In the genomic region with DNA sequence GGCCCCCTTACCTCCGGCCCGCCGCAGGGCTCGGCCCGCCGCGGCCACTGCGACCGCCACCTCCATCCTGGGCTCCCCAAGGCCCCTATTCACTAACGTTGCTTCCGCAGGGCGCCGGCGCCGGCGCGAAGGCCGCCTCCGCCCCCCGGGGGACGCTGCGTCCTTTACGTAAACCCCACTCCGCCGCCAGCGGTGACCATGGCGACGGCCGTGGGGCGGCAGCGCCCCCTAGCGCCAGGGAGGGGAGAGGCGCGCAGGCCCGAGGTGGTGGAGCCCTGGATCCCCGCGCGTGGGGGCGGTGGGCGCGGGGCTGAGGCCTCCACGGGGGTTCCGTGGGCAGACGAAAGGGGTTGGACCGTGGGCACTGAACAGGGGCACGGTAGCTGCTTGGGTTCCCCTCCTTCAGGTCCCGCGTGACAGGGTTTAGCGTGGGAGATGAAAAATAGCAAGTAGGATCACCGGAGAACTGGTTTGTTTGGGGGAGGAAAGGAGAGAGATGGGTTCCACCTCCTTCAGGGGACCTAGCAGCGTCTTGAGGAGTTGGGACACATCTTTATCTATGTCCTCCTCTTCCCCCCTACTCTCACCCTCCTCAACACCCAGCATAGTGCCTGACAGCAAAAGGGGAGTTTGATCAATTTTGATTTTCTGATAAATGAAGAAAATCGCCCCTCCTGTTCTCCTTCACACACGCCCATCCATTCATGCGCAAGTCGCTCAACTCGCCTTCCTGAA, we compare ENCODE assay signal across 8 mouse cellular contexts. TPM values are rescaled to one million over a fixed set of nuclear protein-coding genes. Genes with fewer than 3 reads are reported as not detected.
DNase-seq lines count a peak whose midpoint lies in the region; ATAC-seq and TF ChIP-seq lines count a peak whose summit lies in the region.

Dagla (minus strand) TSS at position 68 of the 735 bp plus-strand sequence.

- H3K36me3 ChIP-seq in forebrain, postnatal 0 days (ENCODE audit: insufficient read depth): no peaks in the 10 kb centered on the region

- 0 out of 2 replicates have a peak within 1 kb of the TSS, but pooled peaks have one; percentile 21 for H3K27ac ChIP-seq in forebrain, postnatal 0 days (ENCODE audit: low read depth, low read length)

- peak; percentile 91 for ATAC-seq in forebrain, postnatal 0 days

- no peaks in the 10 kb centered on the region for H3K9me3 ChIP-seq in forebrain, postnatal 0 days (ENCODE audit: low read length)

- peak within 1 kb of the TSS; percentile 93 for H3K9ac ChIP-seq in forebrain, postnatal 0 days

- H3K4me1 ChIP-seq in forebrain, postnatal 0 days (ENCODE audit: insufficient read depth): peaks cover 23% of the 10 kb centered on the region

- peak; percentile 98 for TF ChIP-seq CTCF in forebrain, postnatal 0 days (IDR thresholded peaks at IDR 0.05; ENCODE audit: low read depth)

- 6% methylated on average over 52 of the region's 56 CpGs for WGBS in forebrain, postnatal 0 days

- peak within 1 kb of the TSS; percentile 95 for H3K4me3 ChIP-seq in forebrain, postnatal 0 days (ENCODE audit: low read depth, low read length)

- peak; percentile 74 for DNase-seq in MN1 (ENCODE audit: low spot score)
- DNase-seq in cerebellum, adult 11 months: peak; percentile 76
- DNase-seq in forebrain, postnatal 0 days: peak; percentile 95
- DNase-seq in heart, postnatal 4 days: peak; percentile 90
- peak; percentile 86 to 91 for DNase-seq in layer of hippocampus, postnatal 14 days (ENCODE audit: low spot score in 2 of 2)
- peak; percentile 64 for DNase-seq in lung, postnatal 25 days (ENCODE audit: low spot score)
- DNase-seq in retina, adult 2 months (ENCODE audit: low read depth, low spot score): peak; percentile 22
- DNase-seq in thymus, postnatal 36 days: peak; percentile 58 to 60

- H3K4me2 ChIP-seq in forebrain, postnatal 0 days (ENCODE audit: low read depth): peak within 1 kb of the TSS; percentile 87

- H3K27me3 ChIP-seq in forebrain, postnatal 0 days (ENCODE audit: insufficient read depth, low read length): no peaks in the 10 kb centered on the region

RNA-seq across cellular contexts. Expression of gene Dagla, which starts in this region (rescaled TPM):
- 17.4 and 21.8 TPM in 2 replicates for total RNA-seq in forebrain, postnatal 0 days (2014; rRNA removed)
- polyA plus RNA-seq in forebrain, postnatal 0 days (2015; fragmentation: Nextera tagmentation; extraction: Ambion mirVana): 8.2 and 11.2 TPM in 2 replicates
- total RNA-seq in heart, postnatal 4 days (2021): 1 to 10 TPM; 3.8 to 4.1 TPM
- total RNA-seq in layer of hippocampus, postnatal 14 days (2021): 100 to 1,000 TPM; 131 to 134 TPM

Comparison
In these comparisons a context has a peak if more than half of its experiments do, and no peak if none do; other contexts are left out.
1. Peak in every context shown above with its lines: DNase-seq, ATAC-seq, H3K4me3 ChIP-seq and H3K27ac ChIP-seq.
2. DNase-seq: peak in every context shown above with its lines; median percentile 95 in forebrain, postnatal 0 days; 90 in heart, postnatal 4 days; 88 in layer of hippocampus, postnatal 14 days; 76 in cerebellum, adult 11 months; 74 in MN1; 64 in lung, postnatal 25 days; 59 in thymus, postnatal 36 days; 22 in retina, adult 2 months.